Mouse (Mus musculus): ENCODE results near the gene Scgn. TPM values are rescaled to one million over a fixed set of nuclear protein-coding genes. Genes with fewer than 3 reads are reported as not detected.

Scgn gene
- polyA plus RNA-seq, 1 experiment from 2014 or later, result 5.0 TPM

DNA sequence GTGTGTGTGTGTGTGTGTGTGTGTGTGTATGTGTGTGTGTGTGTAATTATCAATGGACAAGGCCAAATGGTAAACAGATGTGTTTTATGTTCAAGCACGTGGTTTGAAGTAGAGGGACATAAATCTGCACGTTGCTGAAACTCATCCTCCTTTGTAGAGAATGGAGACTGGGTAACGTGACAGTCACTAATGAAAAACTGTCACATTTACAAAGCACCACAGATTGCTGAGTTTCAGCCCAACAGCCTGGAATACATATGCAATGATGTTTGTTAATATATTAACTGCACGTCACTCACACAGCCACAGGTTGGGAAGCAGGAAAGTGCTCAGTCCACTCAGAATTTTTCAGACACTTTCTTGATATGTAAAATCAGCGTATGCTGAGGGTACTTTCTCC lies 563 bp downstream of the Scgn start:
- ATAC-seq (ENCODE audit: insufficient read depth, low FRiP score, low read depth), result no peak
- 38% methylated on average over 5 of the region's 5 CpGs for WGBS

DNA sequence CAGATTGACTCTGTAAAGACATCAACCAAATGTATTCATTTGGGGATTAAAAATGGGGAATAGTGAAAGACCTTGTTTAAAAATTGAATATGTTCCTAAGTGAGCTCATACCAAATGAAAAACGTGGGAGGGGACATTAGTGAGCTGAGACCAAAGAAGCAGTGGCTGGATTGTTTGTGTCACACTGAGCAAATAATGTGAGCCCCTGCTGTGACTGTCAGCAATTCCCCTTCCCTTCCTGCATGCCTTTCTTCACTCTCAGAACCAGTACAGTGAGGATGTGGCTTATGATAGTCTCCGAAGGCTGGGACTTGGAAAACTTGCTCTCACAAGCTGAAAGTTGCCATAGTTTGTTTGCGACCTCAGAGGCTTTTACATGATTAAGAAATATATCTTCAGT lies 5.9 kb downstream of the Scgn start:
- ATAC-seq (ENCODE audit: insufficient read depth, low FRiP score, low read depth), result no peak
- Histone ChIP-seq H3K4me2 (no peak overlapping the region), H3K9ac (no peak overlapping the region), H3K27me3 (replicated peaks) (no peaks in the 10 kb centered on the region), H3K9me3 (no peaks in the 10 kb centered on the region), H3K27ac (no peak overlapping the region), H3K36me3 (no peaks in the 10 kb centered on the region), H3K4me1 (no peaks in the 10 kb centered on the region), H3K4me3 (replicated peaks) (no peak overlapping the region)
- WGBS, result 40% methylated on average over 3 of the region's 3 CpGs

More for the DNA sequence above, 563 bp downstream of the Scgn start:
- Histone ChIP-seq H3K36me3 (no peaks in the 10 kb centered on the region), H3K4me3 (replicated peaks) (no peak overlapping the region), H3K9me3 (no peaks in the 10 kb centered on the region), H3K4me1 (no peaks in the 10 kb centered on the region), H3K4me2 (no peak overlapping the region), H3K9ac (no peak overlapping the region), H3K27ac (no peak overlapping the region), H3K27me3 (replicated peaks) (peaks cover 8% of the 10 kb centered on the region)

DNA sequence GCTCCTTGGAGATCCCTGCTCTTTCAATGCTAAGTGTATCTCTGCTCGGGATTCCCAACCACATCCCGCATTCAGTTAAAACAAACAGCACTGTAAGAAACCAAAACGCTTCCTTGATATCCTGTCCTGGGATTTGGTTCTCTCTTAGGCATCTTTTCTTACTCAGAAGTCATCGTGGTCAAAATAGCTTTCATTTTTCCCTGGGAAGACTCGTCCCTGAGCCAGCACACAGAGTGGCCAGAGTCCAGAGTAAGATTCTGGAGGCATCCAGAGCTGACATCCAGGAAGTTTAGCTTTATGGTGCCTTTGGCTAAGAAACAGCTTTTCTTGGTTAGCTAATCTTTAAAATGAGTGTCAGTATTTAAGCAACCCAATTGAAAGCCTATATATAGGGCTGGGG lies 18.7 kb downstream of the Scgn start:
- Histone ChIP-seq H3K9ac (no peak overlapping the region), H3K9me3 (no peaks in the 10 kb centered on the region), H3K4me3 (replicated peaks) (no peak overlapping the region), H3K4me2 (no peak overlapping the region), H3K36me3 (no peaks in the 10 kb centered on the region), H3K4me1 (no peaks in the 10 kb centered on the region), H3K27me3 (replicated peaks) (no peaks in the 10 kb centered on the region), H3K27ac (no peak overlapping the region)
- ATAC-seq (ENCODE audit: insufficient read depth, low FRiP score, low read depth), result no peak
- 48% methylated on average over 5 of the region's 5 CpGs for WGBS

DNA sequence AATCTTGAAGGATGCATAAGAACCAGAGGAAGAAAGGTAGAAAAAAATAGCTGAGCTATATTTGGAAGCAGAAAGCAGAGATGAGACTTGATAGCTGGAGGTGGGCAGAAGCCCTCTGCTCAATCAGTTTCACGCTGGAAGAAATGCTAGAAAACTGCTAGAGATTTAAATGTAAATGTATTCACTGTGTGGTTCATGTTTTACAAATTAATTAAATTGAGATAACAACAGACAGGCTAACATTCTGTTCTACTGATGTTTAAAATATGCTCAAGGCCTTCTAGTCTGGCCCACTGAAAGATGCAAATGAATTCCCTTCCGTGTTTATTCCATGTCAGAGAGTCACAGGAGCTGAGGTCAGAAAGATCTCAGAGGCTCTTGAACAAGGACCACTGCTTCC lies 19.1 kb downstream of the Scgn start:
- Histone ChIP-seq H3K4me2 (no peak overlapping the region), H3K27me3 (replicated peaks) (no peaks in the 10 kb centered on the region), H3K36me3 (no peaks in the 10 kb centered on the region), H3K27ac (no peak overlapping the region), H3K4me1 (no peaks in the 10 kb centered on the region), H3K9ac (no peak overlapping the region), H3K4me3 (replicated peaks) (no peak overlapping the region), H3K9me3 (no peaks in the 10 kb centered on the region)
- ATAC-seq (ENCODE audit: insufficient read depth, low FRiP score, low read depth), result no peak
- 64% methylated on average over 2 of the region's 2 CpGs for WGBS

DNA sequence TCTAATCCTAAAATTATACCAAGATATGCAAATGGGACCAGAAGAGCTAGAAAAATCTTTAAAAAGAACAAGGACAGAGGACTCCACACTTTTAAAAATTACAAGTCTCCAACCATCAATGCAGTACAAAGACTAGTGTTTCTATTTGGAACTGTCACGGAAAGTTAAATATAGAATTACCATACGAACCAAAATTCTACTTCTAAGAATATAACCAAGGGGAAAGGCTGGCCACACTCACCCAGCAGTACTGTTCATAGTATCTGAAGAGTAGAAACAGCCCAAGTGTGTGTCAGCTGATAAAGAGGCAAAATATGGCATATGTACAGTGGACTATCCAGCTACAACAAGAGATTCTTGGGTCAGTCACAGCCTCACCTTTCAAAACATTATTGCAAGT lies 26.1 kb downstream of the Scgn start:
- Histone ChIP-seq H3K36me3 (no peaks in the 10 kb centered on the region), H3K9ac (no peak overlapping the region), H3K4me3 (replicated peaks) (no peak overlapping the region), H3K4me1 (no peaks in the 10 kb centered on the region), H3K27ac (no peak overlapping the region), H3K9me3 (no peaks in the 10 kb centered on the region), H3K27me3 (replicated peaks) (no peaks in the 10 kb centered on the region), H3K4me2 (no peak overlapping the region)
- no peak for ATAC-seq (ENCODE audit: insufficient read depth, low FRiP score, low read depth)
- 74% methylated on average over 2 of the region's 2 CpGs for WGBS

DNA sequence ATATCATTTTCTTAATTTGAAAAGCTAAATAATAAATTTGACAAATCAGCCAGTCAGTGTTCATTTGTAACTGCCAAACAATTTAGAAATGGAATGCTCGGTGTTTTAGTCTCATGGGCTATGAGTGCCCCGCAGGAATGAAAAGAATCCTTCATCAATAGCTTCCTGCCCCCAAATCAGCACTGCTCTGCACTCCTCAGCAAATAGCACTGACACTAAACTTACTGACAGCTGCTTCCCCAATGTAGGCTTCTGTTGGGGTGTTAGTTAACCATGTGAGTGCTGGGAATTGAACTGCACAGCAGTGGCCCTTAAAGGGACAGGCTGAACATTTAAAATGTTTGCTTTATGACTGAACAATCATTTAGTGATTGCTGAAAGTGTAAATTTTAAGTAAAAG lies 31.2 kb downstream of the Scgn start:
- ATAC-seq (ENCODE audit: insufficient read depth, low FRiP score, low read depth), result no peak
- WGBS, result 8% methylated on average over 2 of the region's 2 CpGs
- Histone ChIP-seq H3K9me3 (no peaks in the 10 kb centered on the region), H3K36me3 (no peaks in the 10 kb centered on the region), H3K4me3 (replicated peaks) (no peak overlapping the region), H3K4me1 (no peaks in the 10 kb centered on the region), H3K27me3 (replicated peaks) (no peaks in the 10 kb centered on the region), H3K9ac (no peak overlapping the region), H3K27ac (no peak overlapping the region), H3K4me2 (no peak overlapping the region)

DNA sequence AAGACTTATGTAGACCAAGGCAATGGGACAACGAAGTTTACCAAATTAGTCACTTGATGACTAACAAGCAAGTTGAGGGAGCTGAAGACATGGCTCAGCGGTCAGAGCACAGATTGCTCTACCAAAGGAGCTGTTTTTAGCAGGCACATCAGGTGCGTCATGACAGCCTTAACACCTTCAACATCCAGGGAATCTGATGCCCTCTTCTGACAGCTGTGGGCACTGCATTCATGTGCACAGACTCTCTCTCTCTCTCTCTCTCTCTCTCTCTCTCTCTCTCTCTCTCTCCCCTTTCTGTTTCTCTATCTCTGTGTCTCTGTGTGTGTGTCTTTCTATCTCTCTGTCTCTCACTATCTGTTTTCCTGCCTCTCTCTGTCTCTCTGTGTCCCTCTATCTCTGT lies 40.1 kb downstream of the Scgn start:
- Histone ChIP-seq H3K4me2 (no peak overlapping the region), H3K27ac (no peak overlapping the region)
- no peak for ATAC-seq (ENCODE audit: insufficient read depth, low FRiP score, low read depth)

DNA sequence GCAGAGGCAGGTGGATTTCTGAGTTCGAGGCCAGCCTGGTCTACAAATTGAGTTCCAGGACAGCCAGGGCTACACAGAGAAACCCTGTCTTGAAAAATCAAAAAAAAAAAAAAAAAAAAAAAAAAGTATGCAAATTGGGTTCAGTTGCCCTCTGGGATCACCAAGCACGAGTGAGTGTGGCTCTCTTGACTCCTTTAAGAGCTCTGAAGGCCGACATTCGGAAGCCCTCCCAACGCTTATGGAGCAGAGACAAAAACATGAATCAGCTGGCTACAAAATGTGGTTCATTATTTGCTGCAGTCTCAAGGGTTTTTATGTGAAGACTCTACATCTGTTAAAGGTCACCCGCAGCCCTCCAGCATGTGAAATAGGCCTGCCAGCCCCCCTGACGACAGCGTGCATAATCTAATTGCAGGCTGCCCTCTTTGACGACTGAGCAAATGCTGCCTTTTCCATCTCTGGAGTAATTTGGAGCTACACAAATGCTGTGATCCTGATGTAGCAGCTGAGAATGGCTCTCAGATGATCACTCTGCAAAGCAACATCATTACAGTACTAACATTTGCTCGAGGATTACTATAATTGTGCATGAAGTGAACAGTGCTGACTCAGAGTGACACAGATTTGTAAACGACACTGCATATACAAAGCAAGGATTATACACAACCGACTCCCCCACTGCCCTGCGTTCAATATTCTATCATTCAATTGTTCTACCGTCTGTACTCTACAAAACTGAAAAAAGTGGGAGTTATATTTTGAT lies 41.3 kb downstream of the Scgn start:
- Histone ChIP-seq H3K27me3 (replicated peaks) (no peaks in the 10 kb centered on the region), H3K36me3 (no peaks in the 10 kb centered on the region), H3K4me1 (no peaks in the 10 kb centered on the region), H3K9me3 (no peaks in the 10 kb centered on the region), H3K27ac (no peak overlapping the region), H3K4me2 (no peak overlapping the region), H3K9ac (no peak overlapping the region), H3K4me3 (replicated peaks) (no peak overlapping the region)
- WGBS, result 61% methylated on average over 14 of the region's 14 CpGs
- ATAC-seq (ENCODE audit: insufficient read depth, low FRiP score, low read depth), result no peak

More for the DNA sequence above, 40.1 kb downstream of the Scgn start:
- Histone ChIP-seq H3K9ac (no peak overlapping the region), H3K27me3 (replicated peaks) (no peaks in the 10 kb centered on the region), H3K4me1 (no peaks in the 10 kb centered on the region), H3K9me3 (no peaks in the 10 kb centered on the region), H3K4me3 (replicated peaks) (no peak overlapping the region), H3K36me3 (no peaks in the 10 kb centered on the region)
- WGBS, result 61% methylated on average over 3 of the region's 3 CpGs

DNA sequence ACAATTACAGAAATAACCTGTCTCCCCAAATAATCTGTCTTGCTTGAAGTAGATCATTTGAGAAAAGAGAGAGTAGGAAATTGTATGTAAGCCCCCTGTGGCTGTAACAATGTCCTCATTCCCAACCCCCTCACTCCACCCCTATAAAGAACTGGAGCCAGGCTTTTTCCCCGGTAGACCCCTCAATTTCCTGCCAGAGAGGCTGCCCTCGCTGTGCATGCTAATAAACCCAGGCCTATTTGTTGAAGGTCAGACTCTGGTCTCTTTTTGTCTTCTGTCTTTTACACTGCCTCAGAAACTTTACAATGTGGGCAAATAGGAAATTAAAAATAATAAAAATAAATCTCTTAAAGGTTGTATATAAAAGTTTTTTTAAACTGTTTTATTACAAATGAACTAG lies 44.8 kb downstream of the Scgn start:
- H3K27me3 ChIP-seq (replicated peaks), result no peaks in the 10 kb centered on the region
- no peak for ATAC-seq (ENCODE audit: insufficient read depth, low FRiP score, low read depth)
- no peak overlapping the region for H3K4me3 ChIP-seq (replicated peaks)
- H3K9me3 ChIP-seq, result no peaks in the 10 kb centered on the region
- H3K27ac ChIP-seq, result no peak overlapping the region
- WGBS, result 41% methylated on average over 2 of the region's 2 CpGs
- no peak overlapping the region for H3K4me2 ChIP-seq
- no peaks in the 10 kb centered on the region for H3K36me3 ChIP-seq
- no peak overlapping the region for H3K9ac ChIP-seq
- no peaks in the 10 kb centered on the region for H3K4me1 ChIP-seq

DNA sequence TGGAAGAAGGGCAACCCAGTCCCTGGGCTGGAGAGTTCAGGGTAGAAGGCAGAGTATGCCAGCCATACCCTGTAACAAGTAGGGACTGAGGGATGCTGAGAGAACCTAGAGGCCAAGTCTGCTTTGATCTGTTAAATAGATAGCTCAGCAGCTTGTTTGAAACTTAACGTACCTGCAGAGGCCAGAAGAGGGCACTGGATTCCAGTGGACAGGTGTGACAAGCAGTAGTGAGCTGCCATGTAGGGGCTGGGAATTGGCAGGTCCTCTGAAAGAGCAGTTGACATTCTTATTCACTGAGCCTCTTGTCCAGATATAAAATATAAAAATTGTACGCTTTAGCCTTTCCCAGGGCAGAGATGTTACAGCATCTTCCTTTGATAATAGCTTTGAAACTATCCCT lies 48.2 kb downstream of the Scgn start:
- no peak overlapping the region for H3K27ac ChIP-seq
- 54% methylated on average over 2 of the region's 2 CpGs for WGBS
- no peak overlapping the region for H3K4me3 ChIP-seq (replicated peaks)
- ATAC-seq (ENCODE audit: insufficient read depth, low FRiP score, low read depth), result no peak
- H3K9me3 ChIP-seq, result no peaks in the 10 kb centered on the region
- no peaks in the 10 kb centered on the region for H3K27me3 ChIP-seq (replicated peaks)
- H3K4me2 ChIP-seq, result no peak overlapping the region
- no peaks in the 10 kb centered on the region for H3K36me3 ChIP-seq
- no peak overlapping the region for H3K9ac ChIP-seq
- H3K4me1 ChIP-seq, result no peaks in the 10 kb centered on the region

DNA sequence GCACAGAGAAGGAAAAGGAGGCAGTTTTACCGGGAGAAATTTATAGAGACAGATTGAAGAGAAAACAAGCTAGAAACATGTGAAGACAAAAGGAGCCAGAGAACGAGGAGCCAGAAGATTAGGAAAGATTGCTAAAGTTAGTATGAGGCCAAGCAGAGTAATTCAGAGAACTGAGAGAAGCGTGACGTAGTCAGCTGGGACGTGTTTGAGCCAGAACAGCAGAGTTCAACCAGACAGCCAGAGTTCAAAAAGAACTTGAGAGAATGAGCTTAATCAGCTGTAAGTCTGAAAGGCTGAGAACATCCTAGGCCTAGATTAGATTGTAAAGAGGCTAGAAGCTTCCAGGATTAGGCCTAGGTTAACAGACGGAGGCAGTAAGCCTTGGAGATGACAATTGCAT lies 50.7 kb downstream of the Scgn start:
- no peak for ATAC-seq (ENCODE audit: insufficient read depth, low FRiP score, low read depth)

DNA sequence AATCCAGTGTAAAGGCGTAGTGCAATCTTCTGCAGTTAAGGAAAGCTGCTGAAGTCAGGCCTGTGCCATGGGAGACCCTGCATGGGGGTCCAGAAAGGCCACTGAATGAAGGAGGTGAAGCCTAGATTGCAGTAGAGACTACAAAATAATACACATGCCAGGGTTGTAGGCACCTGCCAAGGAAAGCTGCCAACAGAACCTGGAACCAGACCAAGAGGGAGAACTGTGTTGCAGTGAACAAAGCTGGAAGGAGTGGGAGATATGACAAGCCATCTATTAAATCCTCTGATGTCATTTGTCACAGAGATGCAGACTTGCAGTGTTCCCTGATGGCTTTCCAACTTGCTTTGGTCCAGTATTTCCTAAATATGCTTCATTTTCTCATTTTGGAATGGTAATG lies 52.3 kb downstream of the Scgn start:
- no peak for ATAC-seq (ENCODE audit: insufficient read depth, low FRiP score, low read depth)
- H3K9ac ChIP-seq, result no peak overlapping the region
- H3K36me3 ChIP-seq, result no peaks in the 10 kb centered on the region
- no peak overlapping the region for H3K4me2 ChIP-seq
- no peak overlapping the region for H3K27ac ChIP-seq
- no peak overlapping the region for H3K4me3 ChIP-seq (replicated peaks)
- H3K27me3 ChIP-seq (replicated peaks), result no peaks in the 10 kb centered on the region
- no peaks in the 10 kb centered on the region for H3K4me1 ChIP-seq
- WGBS, result 89% methylated on average over 1 of the region's 1 CpGs
- H3K9me3 ChIP-seq, result no peaks in the 10 kb centered on the region

More for the DNA sequence above, 50.7 kb downstream of the Scgn start:
- Histone ChIP-seq H3K27me3 (replicated peaks) (no peaks in the 10 kb centered on the region), H3K36me3 (no peaks in the 10 kb centered on the region), H3K9me3 (no peaks in the 10 kb centered on the region), H3K4me3 (replicated peaks) (no peak overlapping the region), H3K4me1 (no peaks in the 10 kb centered on the region), H3K4me2 (no peak overlapping the region), H3K9ac (no peak overlapping the region), H3K27ac (no peak overlapping the region)
- WGBS, result 53% methylated on average over 6 of the region's 6 CpGs

DNA sequence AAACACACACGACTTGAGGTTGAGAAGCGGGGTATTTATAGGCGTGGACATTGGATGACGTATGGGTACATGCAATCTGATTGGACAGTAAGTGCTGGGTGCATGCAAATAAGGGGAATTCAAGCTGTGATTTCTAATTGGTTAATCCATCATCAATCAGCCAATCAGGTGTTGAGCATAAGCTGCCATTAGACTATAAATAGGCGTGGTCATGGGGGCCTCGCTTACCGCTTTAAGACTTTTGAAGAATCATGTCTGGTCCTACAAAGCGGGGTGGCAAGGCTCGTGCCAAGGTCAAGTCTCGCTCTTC lies 56.8 kb downstream of the Scgn start, which contains the start of gene Hist1h2aa:
TSS of gene Hist1h2aa (plus strand) at position 252 of the 310 bp plus-strand sequence.
- H3K9ac ChIP-seq, result no peak within 1 kb of the TSS
- no peak for ATAC-seq (ENCODE audit: insufficient read depth, low FRiP score, low read depth)
- no peak within 1 kb of the TSS for H3K4me2 ChIP-seq
- H3K27me3 ChIP-seq (replicated peaks), result no peaks in the 10 kb centered on the region
- H3K9me3 ChIP-seq, result no peaks in the 10 kb centered on the region
- no peaks in the 10 kb centered on the region for H3K36me3 ChIP-seq
- no peaks in the 10 kb centered on the region for H3K4me1 ChIP-seq
- no peak within 1 kb of the TSS for H3K27ac ChIP-seq
- H3K4me3 ChIP-seq (replicated peaks), result no peak within 1 kb of the TSS
- WGBS, result 83% methylated on average over 10 of the region's 10 CpGs

All from stomach, embryonic 15.5 days (tissue).